Mouse (Mus musculus) MEL (cell line): Measurements from ENCODE around the gene 1520401A03Rik.

Experiments used
- CTCF ChIP-seq, 3 experiments: IDR thresholded peaks in 2 of 3; conservative IDR thresholded peaks in 1 of 3; 2 replicates each; pipeline ENCODE4 v1.5.1; 2011 to 2012; ENCODE audit warnings: low read length in 3 of 3, low read depth in 2 of 3, mild to moderate bottlenecking in 2 of 3, improper control_type of control experiment in 1 of 3, inconsistent platforms in 1 of 3, mixed read lengths in 1 of 3, moderate library complexity in 1 of 3; ENCODE audit not compliant: control insufficient read depth in 1 of 3, insufficient read depth in 1 of 3, poor library complexity in 1 of 3, severe bottlenecking in 1 of 3
- E2F4 ChIP-seq: IDR thresholded peaks from 2 replicates; pipeline ENCODE4 v1.6.1; 2011; ENCODE audit warnings: low read depth, low read length, improper control_type of control experiment, borderline replicate concordance
- GATA1 ChIP-seq: IDR thresholded peaks from 2 replicates; pipeline ENCODE4 v1.6.1; 2011; ENCODE audit warnings: low read depth, low read length, improper control_type of control experiment
- MAFK ChIP-seq: IDR thresholded peaks from 2 replicates; pipeline ENCODE4 v1.6.1; 2011; ENCODE audit warnings: low read depth, mild to moderate bottlenecking, low read length, improper control_type of control experiment, borderline replicate concordance
- POLR2A ChIP-seq, 2 experiments: IDR thresholded peaks; 2 replicates each; pipeline ENCODE4 v1.6.1; 2011 to 2012; ENCODE audit warnings: low read length in 2 of 2, mild to moderate bottlenecking in 2 of 2, control low read depth in 1 of 2, improper control_type of control experiment in 1 of 2, low read depth in 1 of 2, moderate library complexity in 1 of 2; ENCODE audit not compliant: control insufficient read depth in 1 of 2, insufficient read depth in 1 of 2, poor library complexity in 1 of 2
- POLR2AphosphoS2 ChIP-seq: IDR thresholded peaks from 2 replicates; pipeline ENCODE4 v1.6.1; 2011; ENCODE audit warnings: low read length, improper control_type of control experiment
- POLR2AphosphoS5 ChIP-seq: IDR thresholded peaks from 2 replicates; pipeline ENCODE4 v1.6.1; 2012; ENCODE audit warnings: low read depth, borderline replicate concordance, mild to moderate bottlenecking, inconsistent platforms, low read length, moderate library complexity, mixed read lengths
- UBTF ChIP-seq: IDR thresholded peaks from 2 replicates; pipeline ENCODE4 v1.6.1; 2012; ENCODE audit warnings: low read depth, mild to moderate bottlenecking, inconsistent platforms, low read length, improper control_type of control experiment, moderate library complexity, borderline replicate concordance; ENCODE audit not compliant: insufficient read depth
- ZC3H11A ChIP-seq: IDR thresholded peaks from 2 replicates; pipeline ENCODE4 v1.6.1; 2012; ENCODE audit warnings: low read depth, mild to moderate bottlenecking, inconsistent platforms, low read length, improper control_type of control experiment

DNA sequence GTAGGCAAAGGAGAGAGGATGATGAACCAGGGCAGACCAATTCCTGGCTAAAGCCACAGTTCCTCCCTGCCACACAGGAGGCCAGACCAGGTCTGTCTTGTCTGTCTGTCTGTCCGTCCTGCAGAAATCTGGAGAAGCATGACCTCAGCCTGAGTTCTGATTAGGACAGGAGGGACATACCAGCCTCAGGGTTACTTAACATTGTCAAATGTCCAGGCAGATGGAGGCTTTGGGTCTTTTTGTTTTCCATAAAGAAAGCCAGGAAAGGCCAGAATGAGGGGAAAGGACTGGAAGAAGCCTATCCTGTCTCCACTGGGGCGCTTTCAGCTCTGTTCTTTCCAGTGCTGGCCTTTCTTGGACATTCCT is 16.2 kb upstream of the 1520401A03Rik start:
- TF ChIP-seq POLR2AphosphoS2 (no peak), MAFK (no peak), ZC3H11A (no peak), CTCF (IDR thresholded peaks at IDR 0.05 in 2 of 3, conservative IDR thresholded peaks at IDR 0.05 in 1 of 3; ENCODE audit: control insufficient read depth in 1 of 3, insufficient read depth in 1 of 3, low read depth in 2 of 3, low read length in 3 of 3, poor library complexity in 1 of 3, severe bottlenecking in 1 of 3) (no peak), POLR2A (IDR thresholded peaks at IDR 0.05; ENCODE audit: control insufficient read depth in 1 of 2, insufficient read depth in 1 of 2, low read depth in 1 of 2, low read length in 2 of 2, poor library complexity in 1 of 2) (no peak), POLR2AphosphoS5 (no peak), UBTF (no peak), GATA1 (no peak), E2F4 (no peak)
